ENCODE assay signal across 12 mouse cellular contexts in genomic region chr13:43900758-43901157, GRCm38 (mm10).
DNase-seq lines count a peak whose midpoint lies in the region; ATAC-seq and TF ChIP-seq lines count a peak whose summit lies in the region.
"Had no signal": no experiment of that assay in that cellular context is flagged by ENCODE, and none has a peak within 500 bp of the region (broad histone marks: within the 10 kb centered on the region; RNA-seq: fewer than 3 reads in every experiment).

No protein-coding gene starts in this region.

- H3K27me3 ChIP-seq in kidney, embryonic 15.5 days = 0 out of 2 replicates have a peak, but pooled peaks cover 2% of the 10 kb centered on the region
- H3K27me3 ChIP-seq in liver, embryonic 11.5 days (replicated peaks; ENCODE audit: control insufficient read depth, insufficient read depth, low read length) = no peaks in the 10 kb centered on the region
- H3K27me3 ChIP-seq: neural tube, embryonic 12.5 days had no signal

- H3K4me2 ChIP-seq in kidney, embryonic 15.5 days = no peak overlapping the region
- H3K4me2 ChIP-seq in liver, embryonic 11.5 days = no peak overlapping the region
- H3K4me2 ChIP-seq: neural tube, embryonic 12.5 days had no signal

- TF ChIP-seq POLR2A in brain, embryonic 14.5 days (IDR thresholded peaks at IDR 0.05; ENCODE audit: borderline replicate concordance, extremely low read depth, insufficient read depth, insufficient read length, poor library complexity, severe bottlenecking) = no peak

- no peak overlapping the region for H3K4me3 ChIP-seq in kidney, embryonic 15.5 days (replicated peaks)
- no peak overlapping the region for H3K4me3 ChIP-seq in liver, embryonic 11.5 days (ENCODE audit: low read depth, low read length)
- H3K4me3 ChIP-seq: erythroblast, embryonic 14.5 days; neural tube, embryonic 12.5 days had no signal

- no peak overlapping the region for H3K27ac ChIP-seq in kidney, embryonic 15.5 days
- H3K27ac ChIP-seq in liver, embryonic 11.5 days (ENCODE audit: low read depth, low read length) = no peak overlapping the region
- H3K27ac ChIP-seq: neural tube, embryonic 12.5 days had no signal

- ATAC-seq in CD4-positive, CD25-positive, alpha-beta regulatory T cell, adult 4 months = no peak
- ATAC-seq in kidney, embryonic 15.5 days (replicated peaks; ENCODE audit: low FRiP score) = no peak
- no peak for ATAC-seq in liver, embryonic 11.5 days (replicated peaks; ENCODE audit: low FRiP score)

- H3K4me1 ChIP-seq in kidney, embryonic 15.5 days = peaks cover 16% of the 10 kb centered on the region
- H3K4me1 ChIP-seq in liver, embryonic 11.5 days (replicated peaks; ENCODE audit: control insufficient read depth, insufficient read depth, low read length) = no peaks in the 10 kb centered on the region
- H3K4me1 ChIP-seq: neural tube, embryonic 12.5 days had no signal

- H3K9ac ChIP-seq in kidney, embryonic 15.5 days = no peak overlapping the region
- H3K9ac ChIP-seq in liver, embryonic 11.5 days (ENCODE audit: low read depth, low read length) = no peak overlapping the region
- H3K9ac ChIP-seq: neural tube, embryonic 12.5 days had no signal

- WGBS in kidney, embryonic 15.5 days = 72% methylated on average over 7 of the region's 7 CpGs
- 56% methylated on average over 7 of the region's 7 CpGs for WGBS in liver, embryonic 11.5 days

- TF ChIP-seq CTCF in brain, embryonic 14.5 days (IDR thresholded peaks at IDR 0.05; ENCODE audit: borderline replicate concordance, extremely low read depth, insufficient read depth, insufficient read length) = no peak

- H3K9me3 ChIP-seq in kidney, embryonic 15.5 days (replicated peaks) = no peaks in the 10 kb centered on the region
- H3K9me3 ChIP-seq in liver, embryonic 11.5 days (ENCODE audit: control insufficient read depth, low read length) = no peaks in the 10 kb centered on the region
- H3K9me3 ChIP-seq: neural tube, embryonic 12.5 days had no signal

- DNase-seq in CD4-positive, CD25-positive, alpha-beta regulatory T cell, adult 2 months (ENCODE audit: low read depth, low spot score) = peak; percentile 16
- DNase-seq in kidney, adult 9 months = peak; percentile 31
- peak; percentile 23 for DNase-seq in brain, embryonic 14.5 days (ENCODE audit: low read depth)
- peak; percentile 31 to 67 for DNase-seq in heart, adult 9 months (ENCODE audit: low spot score in 2 of 2)
- no peak for DNase-seq in liver, embryonic 11.5 days (ENCODE audit: low spot score)
- no peak for DNase-seq in Muller cell, postnatal 12 days (ENCODE audit: inconsistent ontology term)
- DNase-seq: adrenal gland, adult 2 months; right cerebral cortex, postnatal 25 days had no signal

- H3K36me3 ChIP-seq in kidney, embryonic 15.5 days = no peaks in the 10 kb centered on the region
- H3K36me3 ChIP-seq in liver, embryonic 11.5 days (ENCODE audit: control insufficient read depth, insufficient read depth, low read length) = no peaks in the 10 kb centered on the region
- H3K36me3 ChIP-seq: neural tube, embryonic 12.5 days had no signal

Comparison
In these comparisons a context has a peak if more than half of its experiments do, and no peak if none do; other contexts are left out.
1. DNase-seq: peak in CD4-positive, CD25-positive, alpha-beta regulatory T cell, adult 2 months (single experiment), kidney, adult 9 months (single experiment), brain, embryonic 14.5 days (single experiment) and heart, adult 9 months (2 of 2); none in liver, embryonic 11.5 days (single experiment) and Muller cell, postnatal 12 days (single experiment).